In genomic region chr9:58159855-58160254, GRCm38 (mm10) we compare ENCODE assay signal across 8 mouse cellular contexts. TPM values are rescaled to one million over a fixed set of nuclear protein-coding genes. Genes with fewer than 3 reads are reported as not detected.
DNase-seq lines count a peak whose midpoint lies in the region; ATAC-seq lines count a peak whose summit lies in the region.

No protein-coding gene starts in this region.

- intact Hi-C loops in heart, postnatal 14 days (cut with DNase I) = no loop called here

- no peak for ATAC-seq in erythroid progenitor cell, adult 5-6 weeks (replicated peaks; ENCODE audit: low FRiP score, poor library complexity, severe bottlenecking)

- DNase-seq in frontal cortex, postnatal 36 days (ENCODE audit: low spot score in 2 of 2) = peak; percentile 43 to 47
- DNase-seq in frontal cortex, postnatal 14 days (ENCODE audit: low spot score in 2 of 2) = no peak
- DNase-seq in lung, postnatal 10 days = peak; percentile 58
- no peak for DNase-seq in lung, adult 18-20 months
- DNase-seq in heart, postnatal 14 days = peak; percentile 53 to 66
- DNase-seq in right cerebral cortex, postnatal 36 days (ENCODE audit: low spot score in 2 of 2) = peak; percentile 42 to 48
- DNase-seq in cerebellum, adult 11 months = no peak

RNA-seq across cellular contexts. Expression of gene Ccdc33, which starts 41.2 kb away (rescaled TPM):
- under 1 TPM in 1 of 2 experiments, not detected in 1; 0.53 TPM for total RNA-seq in heart, postnatal 14 days (2021)
- not detected in 2 replicates for total RNA-seq in erythroid progenitor cell, adult 5-6 weeks (2015; ENCODE audit: low replicate concordance)
- total RNA-seq in erythroid progenitor cell, adult 5-6 weeks (2017; ENCODE audit: low replicate concordance) = not detected in 2 replicates

RNA-seq across cellular contexts. Expression of gene Islr, which starts 44.3 kb away (rescaled TPM):
- total RNA-seq in heart, postnatal 14 days (2021) = 10 to 100 TPM; 44.0 to 44.6 TPM
- total RNA-seq in erythroid progenitor cell, adult 5-6 weeks (2015; ENCODE audit: low replicate concordance) = 0.72 TPM in 1 of 2 replicates, not detected in the other
- 0.26 and 0.30 TPM in 2 replicates for total RNA-seq in erythroid progenitor cell, adult 5-6 weeks (2017; ENCODE audit: low replicate concordance)

RNA-seq across cellular contexts. Expression of gene Islr2, which starts 44.3 kb away (rescaled TPM):
- total RNA-seq in heart, postnatal 14 days (2021) = 1 to 10 TPM; 3.0 to 3.3 TPM
- 0.42 TPM in 1 of 2 replicates, not detected in the other for total RNA-seq in erythroid progenitor cell, adult 5-6 weeks (2015; ENCODE audit: low replicate concordance)
- 0.23 TPM in 1 of 2 replicates, not detected in the other for total RNA-seq in erythroid progenitor cell, adult 5-6 weeks (2017; ENCODE audit: low replicate concordance)

Comparison
In these comparisons a context has a peak if more than half of its experiments do, and no peak if none do; other contexts are left out.
1. DNase-seq: peak in frontal cortex, postnatal 36 days (2 of 2), lung, postnatal 10 days (single experiment), heart, postnatal 14 days (2 of 2) and right cerebral cortex, postnatal 36 days (2 of 2); none in frontal cortex, postnatal 14 days (0 of 2), lung, adult 18-20 months (0 of 2) and cerebellum, adult 11 months (single experiment).
2. RNA of gene Islr, which starts 44.3 kb away (total RNA-seq): 44.0 to 44.6 TPM in heart, postnatal 14 days; 0.26 to 0.72 TPM in erythroid progenitor cell, adult 5-6 weeks; every median in the first group is over 10 times any median in the second.